Mouse (Mus musculus) stomach, postnatal 0 days (tissue): Measurements from ENCODE around the gene Plin2.

Experiments
- CTCF ChIP-seq: IDR thresholded peaks from 2 replicates; pipeline ENCODE4 v1.5.1; 2016; ENCODE audit warnings: antibody characterized with exemption, low read depth, mild to moderate bottlenecking, moderate library complexity
- EP300 ChIP-seq: optimal IDR thresholded peaks from 2 replicates; pipeline ENCODE3; 2016; ENCODE audit warnings: antibody characterized with exemption

- TF ChIP-seq CTCF (no peak), EP300 (no peak)
These were observed 12.0 kb upstream of the Plin2 start for GRCm38 (mm10) chr4:86681846-86682245.
